Mouse (Mus musculus) liver, postnatal 0 days (tissue): ENCODE results near the gene Trpm3. TPM values are rescaled to one million over a fixed set of nuclear protein-coding genes. Genes with fewer than 3 reads are reported as not detected.

Experiments used
- ATAC-seq: fragments of 200-750 bp; cut with Nextera tagmentation; 2 replicates; pipeline ENCODE4 v1.8.0; 2017; ENCODE audit warnings: mild to moderate bottlenecking, moderate library complexity
- DNase-seq: peaks from one replicate; pipeline ENCODE4 v3.0.0-alpha.2; 2016
- H3K27ac ChIP-seq: fragments of 300-500 bp; sonication (generic); 2 replicates; pipeline ENCODE4 v1.5.1; 2014; ENCODE audit warnings: antibody characterized with exemption, moderate library complexity, mild to moderate bottlenecking, low read depth
- H3K27me3 ChIP-seq: fragments of 300-500 bp; sonication (generic); 2 replicates; pipeline ENCODE4 v1.6.1; 2014; ENCODE audit warnings: low read length, control low read depth, mixed read lengths; ENCODE audit not compliant: insufficient read depth
- H3K36me3 ChIP-seq: fragments of 300-500 bp; sonication (generic); replicated peaks from 2 replicates; pipeline ENCODE4 v1.6.1; 2014; ENCODE audit warnings: mild to moderate bottlenecking, control low read depth, low read length, moderate library complexity, mixed read lengths; ENCODE audit not compliant: insufficient read depth
- H3K4me1 ChIP-seq: fragments of 300-500 bp; sonication (generic); 2 replicates; pipeline ENCODE4 v1.6.1; 2014; ENCODE audit warnings: antibody characterized with exemption, mild to moderate bottlenecking, control low read depth; ENCODE audit not compliant: insufficient read depth
- H3K4me2 ChIP-seq: fragments of 300-500 bp; sonication (generic); 2 replicates; pipeline ENCODE4 v1.6.1; 2014; ENCODE audit warnings: low read depth, mild to moderate bottlenecking, low read length, moderate library complexity, mixed read lengths
- H3K4me3 ChIP-seq: fragments of 300-500 bp; sonication (generic); 2 replicates; pipeline ENCODE4 v1.5.1; 2014; ENCODE audit warnings: low read depth, low read length
- H3K9ac ChIP-seq: fragments of 300-500 bp; sonication (generic); replicated peaks from 2 replicates; pipeline ENCODE4 v1.6.1; 2014; ENCODE audit warnings: mild to moderate bottlenecking, moderate library complexity
- H3K9me3 ChIP-seq: fragments of 300-500 bp; sonication (generic); 2 replicates; pipeline ENCODE4 v1.6.1; 2016; ENCODE audit warnings: mild to moderate bottlenecking, control low read depth, low read length, mixed read lengths
- CTCF ChIP-seq: sonication (generic); IDR thresholded peaks from 2 replicates; pipeline ENCODE4 v1.5.1; 2016; ENCODE audit warnings: antibody characterized with exemption, low read depth
- EP300 ChIP-seq: IDR thresholded peaks from 2 replicates; pipeline ENCODE4 v1.6.1; 2016; ENCODE audit warnings: antibody characterized with exemption, low read depth, mild to moderate bottlenecking
- WGBS: fragments of 180-500 bp; shearing (Covaris S2); extraction: QIAGEN DNeasy Blood & Tissue Kit; methylation state at CpG from one replicate; pipeline ENCODE4 v1.1.7; 2014; ENCODE audit not compliant: insufficient replicate concordance; 5-methylcytosine and 5-hydroxymethylcytosine counted together
- polyA plus RNA-seq: library from polyadenylated mRNA; unstranded; fragments of >200 nt; fragmentation: Nextera tagmentation; extraction: Ambion mirVana; gene quantifications from 2 replicates; pipeline ENCODE4 v1.2.1, GENCODE M21; 2015

Trpm3 gene
- polyA plus RNA-seq, 1 experiment from 2014 or later: 0.02 TPM

- ATAC-seq: no peak
Measured at GRCm38 (mm10) chr19:22872456-22872855, 733.6 kb downstream of the Trpm3 start.

GRCm38 (mm10) chr19:22880199-22880598, 741.4 kb downstream of the Trpm3 start:
- Histone ChIP-seq H3K27ac (no peak overlapping the region), H3K4me2 (no peak overlapping the region), H3K9me3 (no peaks in the 10 kb centered on the region), H3K4me3 (no peak overlapping the region), H3K4me1 (no peaks in the 10 kb centered on the region), H3K27me3 (no peaks in the 10 kb centered on the region), H3K36me3 (no peaks in the 10 kb centered on the region), H3K9ac (no peak overlapping the region)
- ATAC-seq (no peak), DNase-seq (no peak)
- TF ChIP-seq EP300: no peak
- no peak for TF ChIP-seq CTCF
- whole genome bisulfite sequencing: 60% methylated on average over 1 of the region's 1 CpGs

More at GRCm38 (mm10) chr19:22872456-22872855, 733.6 kb downstream of the Trpm3 start:
- Histone ChIP-seq H3K27ac (no peak overlapping the region), H3K9ac (no peak overlapping the region), H3K4me1 (no peaks in the 10 kb centered on the region), H3K9me3 (no peaks in the 10 kb centered on the region), H3K4me3 (no peak overlapping the region), H3K36me3 (no peaks in the 10 kb centered on the region), H3K27me3 (no peaks in the 10 kb centered on the region), H3K4me2 (no peak overlapping the region)
- TF ChIP-seq CTCF: no peak
- no peak for TF ChIP-seq EP300
- whole genome bisulfite sequencing: 66% methylated on average over 5 of the region's 5 CpGs
- no peak for DNase-seq

- H3K4me2 ChIP-seq: no peak overlapping the region
- ATAC-seq (no peak), DNase-seq (no peak)
- no peak overlapping the region for H3K4me3 ChIP-seq
- no peak overlapping the region for H3K9ac ChIP-seq
- H3K27me3 ChIP-seq: no peaks in the 10 kb centered on the region
- TF ChIP-seq EP300 (no peak), CTCF (no peak)
- H3K9me3 ChIP-seq: no peaks in the 10 kb centered on the region
- H3K4me1 ChIP-seq: no peaks in the 10 kb centered on the region
- H3K36me3 ChIP-seq: no peaks in the 10 kb centered on the region
- no peak overlapping the region for H3K27ac ChIP-seq
- WGBS: 49% methylated on average over 3 of the region's 3 CpGs
Measured at GRCm38 (mm10) chr19:22882670-22883111, 743.8 kb downstream of the Trpm3 start.

GRCm38 (mm10) chr19:22883154-22883553, 744.3 kb downstream of the Trpm3 start:
- Histone ChIP-seq H3K9me3 (no peaks in the 10 kb centered on the region), H3K4me2 (no peak overlapping the region), H3K9ac (no peak overlapping the region), H3K4me1 (no peaks in the 10 kb centered on the region), H3K27me3 (no peaks in the 10 kb centered on the region), H3K4me3 (no peak overlapping the region), H3K27ac (no peak overlapping the region), H3K36me3 (no peaks in the 10 kb centered on the region)
- WGBS: 77% methylated on average over 7 of the region's 7 CpGs
- TF ChIP-seq EP300 (no peak), CTCF (no peak)
- no peak for DNase-seq
- no peak for ATAC-seq

- Histone ChIP-seq H3K27ac (no peak overlapping the region), H3K4me3 (no peak overlapping the region), H3K9me3 (no peaks in the 10 kb centered on the region), H3K9ac (no peak overlapping the region), H3K27me3 (no peaks in the 10 kb centered on the region), H3K36me3 (no peaks in the 10 kb centered on the region), H3K4me1 (no peaks in the 10 kb centered on the region), H3K4me2 (no peak overlapping the region)
- TF ChIP-seq EP300: no peak
- TF ChIP-seq CTCF: peak; percentile 79
- DNase-seq (peak; percentile 25), ATAC-seq (0 out of 2 replicates have a peak, but pooled peaks have one; percentile 53)
- 20% methylated on average over 18 of the region's 18 CpGs for WGBS
Measured at GRCm38 (mm10) chr19:22883744-22884317, 745.0 kb downstream of the Trpm3 start.

GRCm38 (mm10) chr19:22884357-22884756, 745.5 kb downstream of the Trpm3 start:
- no peaks in the 10 kb centered on the region for H3K36me3 ChIP-seq
- 46% methylated on average over 11 of the region's 11 CpGs for WGBS

More at GRCm38 (mm10) chr19:22884357-22884756, 745.5 kb downstream of the Trpm3 start:
- Histone ChIP-seq H3K27ac (no peak overlapping the region), H3K4me3 (no peak overlapping the region), H3K9me3 (no peaks in the 10 kb centered on the region), H3K4me2 (no peak overlapping the region), H3K4me1 (no peaks in the 10 kb centered on the region), H3K9ac (no peak overlapping the region), H3K27me3 (no peaks in the 10 kb centered on the region)
- no peak for DNase-seq
- TF ChIP-seq EP300 (no peak), CTCF (no peak)
- ATAC-seq: no peak
